Mouse (Mus musculus): Measurements from ENCODE around the gene Erh. TPM values are rescaled to one million over a fixed set of nuclear protein-coding genes. Genes with fewer than 3 reads are reported as not detected.

The Erh gene
- total RNA-seq, 1 experiment from 2014 or later = 23.4 TPM

Other genes with a start within 250 kb of the Erh start
- 41.5 and 45.7 TPM in 2 replicates for gene Dcaf5, start 207.7 kb downstream of the Erh start, total RNA-seq (2017)
- gene Exd2, start 181.2 kb downstream of the Erh start, total RNA-seq (2017) = 37.8 and 42.8 TPM in 2 replicates
- 0.12 TPM in 1 of 2 replicates, not detected in the other for gene Galnt16, start 126.1 kb downstream of the Erh start, total RNA-seq (2017)
- gene Slc39a9, start 458 bp downstream of the Erh start, total RNA-seq (2017) = 14.7 and 18.6 TPM in 2 replicates
- gene Plekhd1, start 48.2 kb upstream of the Erh start, total RNA-seq (2017) = not detected in 2 replicates
- gene Ccdc177, start 116.3 kb upstream of the Erh start, total RNA-seq (2017) = not detected in 2 replicates
- gene Susd6, start 146.2 kb upstream of the Erh start, total RNA-seq (2017) = 103 and 111 TPM in 2 replicates

Data from neutrophil, adult 5-6 weeks (primary cell).